Mouse (Mus musculus) embryo, embryonic 10.5 days (tissue): ENCODE data around the gene Olfm3.

Experiments used
- DNase-seq: peaks from one replicate; pipeline ENCODE4 v3.0.0-alpha.2; 2015; ENCODE audit warnings: low spot score

Olfm3 gene

GRCm38 (mm10) chr3:114903924-114904438, at the start of gene Olfm3:
Olfm3 (plus strand) TSS chr3:114904078.
- DNase-seq, result peak; percentile 72

GRCm38 (mm10) chr3:114889764-114890163, 14.1 kb upstream of the Olfm3 start:
- DNase-seq, result no peak

- DNase-seq, result peak; percentile 59
These were observed 950 bp downstream of the Olfm3 start for GRCm38 (mm10) chr3:114904633-114905423.

- DNase-seq, result no peak
These were observed 3.7 kb downstream of the Olfm3 start for GRCm38 (mm10) chr3:114907537-114907936.

GRCm38 (mm10) chr3:114908846-114909245, 5.0 kb downstream of the Olfm3 start:
- DNase-seq, result no peak

GRCm38 (mm10) chr3:114920102-114920501, 16.2 kb downstream of the Olfm3 start:
- no peak for DNase-seq

GRCm38 (mm10) chr3:114929605-114930004, 25.7 kb downstream of the Olfm3 start:
- no peak for DNase-seq

GRCm38 (mm10) chr3:114930336-114930735, 26.5 kb downstream of the Olfm3 start:
- no peak for DNase-seq

- DNase-seq, result no peak
These were observed 26.9 kb downstream of the Olfm3 start for GRCm38 (mm10) chr3:114930796-114931195.

- DNase-seq, result no peak
These were observed 29.0 kb downstream of the Olfm3 start for GRCm38 (mm10) chr3:114932881-114933280.

GRCm38 (mm10) chr3:114954904-114955303, 51.0 kb downstream of the Olfm3 start:
- no peak for DNase-seq

- DNase-seq, result peak; percentile 2
These were observed 55.6 kb downstream of the Olfm3 start for GRCm38 (mm10) chr3:114959311-114959967.

GRCm38 (mm10) chr3:114962316-114963083, 58.6 kb downstream of the Olfm3 start:
- DNase-seq, result no peak

- DNase-seq, result no peak
These were observed 67.3 kb downstream of the Olfm3 start for GRCm38 (mm10) chr3:114971183-114971582.

- no peak for DNase-seq
These were observed 68.6 kb downstream of the Olfm3 start for GRCm38 (mm10) chr3:114972522-114972921.

GRCm38 (mm10) chr3:114990828-114991227, 87.0 kb downstream of the Olfm3 start:
- no peak for DNase-seq

GRCm38 (mm10) chr3:114995956-114996355, 92.1 kb downstream of the Olfm3 start:
- DNase-seq, result no peak

- no peak for DNase-seq
These were observed 123.7 kb downstream of the Olfm3 start for GRCm38 (mm10) chr3:115027560-115027959.

- no peak for DNase-seq
These were observed 124.2 kb downstream of the Olfm3 start for GRCm38 (mm10) chr3:115028046-115028445.

- DNase-seq, result no peak
These were observed 124.7 kb downstream of the Olfm3 start for GRCm38 (mm10) chr3:115028611-115029010.

- DNase-seq, result no peak
These were observed 145.2 kb downstream of the Olfm3 start for GRCm38 (mm10) chr3:115049060-115049459.

- no peak for DNase-seq
These were observed 161.0 kb downstream of the Olfm3 start for GRCm38 (mm10) chr3:115064901-115065300.
